Mouse (Mus musculus) brain, embryonic 14.5 days (tissue): ENCODE measurements at regions not wholly inside any gene's neighbourhood (a gene's known extent, or its start where the extent isn't known, plus 50 kb on each side); places are given as distances from the start of the nearest gene placed in this dataset.

Experiments used
- CTCF ChIP-seq: fragments of 200-500 bp; IDR thresholded peaks from 2 replicates; pipeline ENCODE4 v1.5.1; 2012; ENCODE audit warnings: inconsistent platforms, mild to moderate bottlenecking, moderate library complexity, borderline replicate concordance; ENCODE audit not compliant: insufficient read depth, insufficient read length; ENCODE audit errors: extremely low read depth
- POLR2A ChIP-seq: fragments of 200-500 bp; IDR thresholded peaks from 2 replicates; pipeline ENCODE4 v1.6.1; 2012; ENCODE audit warnings: mild to moderate bottlenecking, inconsistent platforms, borderline replicate concordance; ENCODE audit not compliant: poor library complexity, insufficient read depth, insufficient read length, severe bottlenecking; ENCODE audit errors: extremely low read depth

- TF ChIP-seq POLR2A (no peak), CTCF (no peak)
Measured at GRCm38 (mm10) chr11:43351348-43351747, 74.7 kb downstream of the Pttg1 start.
